ENCODE assay signal across 8 mouse cellular contexts in genomic region chr9:72661561-72661894, GRCm38 (mm10). TPM values are rescaled to one million over a fixed set of nuclear protein-coding genes. Genes with fewer than 3 reads are reported as not detected.
DNase-seq lines count a peak whose midpoint lies in the region; ATAC-seq and TF ChIP-seq lines count a peak whose summit lies in the region.

No protein-coding gene starts in this region.

- peak overlapping the region; percentile 99 to 100 for H3K27ac ChIP-seq in heart, embryonic 14.5 days (replicated peaks in 1 of 2; ENCODE audit: control insufficient read depth in 1 of 2, insufficient read depth in 1 of 2, low read depth in 2 of 2, low read length in 2 of 2)
- peak overlapping the region; percentile 99 for H3K27ac ChIP-seq in MEL (ENCODE audit: control insufficient read depth, low read depth, low read length)
- H3K27ac ChIP-seq in heart, postnatal 0 days (ENCODE audit: low read depth), result peak overlapping the region; percentile 100
- peak overlapping the region; percentile 97 for H3K27ac ChIP-seq in midbrain, embryonic 11.5 days (ENCODE audit: low read depth, low read length)

- no peak for DNase-seq in heart, adult 8-10 months (ENCODE audit: low spot score)
- DNase-seq in MEL (ENCODE audit: low read depth, low spot score), result no peak
- DNase-seq in heart, postnatal 0 days (ENCODE audit: low spot score), result no peak
- peak; percentile 97 for DNase-seq in midbrain, embryonic 11.5 days (ENCODE audit: low spot score, missing footprints)
- no peak for DNase-seq in left cerebral cortex, postnatal 25 days (ENCODE audit: low spot score in 2 of 2)
- DNase-seq in urinary bladder, postnatal 25 days (ENCODE audit: low spot score), result no peak
- no peak for DNase-seq in right cerebral cortex, postnatal 14 days

- H3K4me3 ChIP-seq in heart, embryonic 14.5 days (ENCODE audit: control insufficient read depth in 1 of 2, insufficient read depth in 1 of 2, low read depth in 1 of 2, low read length in 2 of 2), result peak overlapping the region; percentile 75 to 93
- H3K4me3 ChIP-seq in MEL (ENCODE audit: control insufficient read depth in 1 of 2, insufficient read depth in 1 of 2, low read depth in 2 of 2, low read length in 2 of 2), result peak overlapping the region; percentile 63 to 67
- peak overlapping the region; percentile 99 for H3K4me3 ChIP-seq in heart, postnatal 0 days (ENCODE audit: low read depth, low read length)
- H3K4me3 ChIP-seq in midbrain, embryonic 11.5 days (ENCODE audit: low read depth, low read length), result peak overlapping the region; percentile 99

- under 1% methylated on average over 13 of the region's 13 CpGs for WGBS in heart, embryonic 14.5 days
- WGBS in heart, postnatal 0 days, result under 1% methylated on average over 13 of the region's 13 CpGs
- under 1% methylated on average over 13 of the region's 13 CpGs for WGBS in midbrain, embryonic 11.5 days

- no peaks in the 10 kb centered on the region for H3K27me3 ChIP-seq in heart, embryonic 14.5 days (ENCODE audit: control insufficient read depth, insufficient read depth, low read length)
- no peaks in the 10 kb centered on the region for H3K27me3 ChIP-seq in MEL (ENCODE audit: control insufficient read depth in 1 of 2, insufficient read depth in 2 of 2, low read length in 2 of 2)
- no peaks in the 10 kb centered on the region for H3K27me3 ChIP-seq in heart, postnatal 0 days (ENCODE audit: control insufficient read depth, insufficient read depth, low read length)
- H3K27me3 ChIP-seq in midbrain, embryonic 11.5 days (ENCODE audit: control insufficient read depth, insufficient read depth, low read length), result no peaks in the 10 kb centered on the region

- TF ChIP-seq RAD21 in MEL (IDR thresholded peaks at IDR 0.05; ENCODE audit: low read depth, low read length), result no peak

- H3K4me2 ChIP-seq in heart, embryonic 14.5 days (ENCODE audit: low read length), result peak overlapping the region; percentile 85
- peak overlapping the region; percentile 80 for H3K4me2 ChIP-seq in heart, postnatal 0 days (ENCODE audit: low read depth, low read length)
- H3K4me2 ChIP-seq in midbrain, embryonic 11.5 days, result peak overlapping the region; percentile 87

- no peak for TF ChIP-seq EP300 in MEL (IDR thresholded peaks at IDR 0.05; ENCODE audit: low read depth in 1 of 2, low read length in 2 of 2)
- no peak; the same call in 1 of the 2 replicates for TF ChIP-seq EP300 in heart, postnatal 0 days (IDR thresholded peaks at IDR 0.05; ENCODE audit: low read depth)

- no peaks in the 10 kb centered on the region for H3K9me3 ChIP-seq in heart, embryonic 14.5 days (ENCODE audit: control insufficient read depth, low read length)
- H3K9me3 ChIP-seq in MEL (replicated peaks; ENCODE audit: insufficient read depth, low read length), result no peaks in the 10 kb centered on the region
- H3K9me3 ChIP-seq in heart, postnatal 0 days (replicated peaks; ENCODE audit: control insufficient read depth, low read length), result no peaks in the 10 kb centered on the region
- no peaks in the 10 kb centered on the region for H3K9me3 ChIP-seq in midbrain, embryonic 11.5 days (ENCODE audit: control insufficient read depth, low read length)

- intact Hi-C loops in left cerebral cortex, postnatal 25 days (cut with DNase I), result loop anchor here (5.0 kb wide), 1 partner anchor 129 kb away; the partner anchor contains the start of gene Rfx7

- H3K79me2 ChIP-seq in MEL (ENCODE audit: control insufficient read depth, insufficient read depth, low read length, poor library complexity), result peaks cover 43% of the 10 kb centered on the region

- no peak; a peak in 1 of 4 replicates for TF ChIP-seq POLR2A in MEL (IDR thresholded peaks at IDR 0.05; ENCODE audit: control insufficient read depth in 1 of 2, insufficient read depth in 1 of 2, low read depth in 1 of 2, low read length in 2 of 2, poor library complexity in 1 of 2)

- no peak for TF ChIP-seq CTCF in MEL (IDR thresholded peaks at IDR 0.05 in 2 of 3, conservative IDR thresholded peaks at IDR 0.05 in 1 of 3; ENCODE audit: control insufficient read depth in 1 of 3, insufficient read depth in 1 of 3, low read depth in 2 of 3, low read length in 3 of 3, poor library complexity in 1 of 3, severe bottlenecking in 1 of 3)
- no peak for TF ChIP-seq CTCF in heart, postnatal 0 days (IDR thresholded peaks at IDR 0.05; ENCODE audit: low read depth)

- H3K36me3 ChIP-seq in heart, embryonic 14.5 days (ENCODE audit: control insufficient read depth, insufficient read depth, low read length), result peaks cover 32% of the 10 kb centered on the region
- peaks cover 0 to 51% of the 10 kb centered on the region in 2 experiments for H3K36me3 ChIP-seq in MEL (ENCODE audit: control insufficient read depth in 1 of 2, insufficient read depth in 2 of 2, low read length in 2 of 2)
- H3K36me3 ChIP-seq in heart, postnatal 0 days (replicated peaks; ENCODE audit: control insufficient read depth, insufficient read depth, low read length), result peaks cover 17% of the 10 kb centered on the region; the same call in 1 of the 2 replicates
- peaks cover 4% of the 10 kb centered on the region; the same call in 1 of the 2 replicates for H3K36me3 ChIP-seq in midbrain, embryonic 11.5 days (ENCODE audit: control insufficient read depth, insufficient read depth, low read length)

- H3K9ac ChIP-seq in heart, embryonic 14.5 days (ENCODE audit: low read length), result peak overlapping the region; percentile 100
- H3K9ac ChIP-seq in MEL (ENCODE audit: control insufficient read depth, low read depth, low read length, poor library complexity, severe bottlenecking), result peak overlapping the region; percentile 84
- H3K9ac ChIP-seq in heart, postnatal 0 days (replicated peaks; ENCODE audit: low read depth, low read length), result peak overlapping the region; percentile 100
- H3K9ac ChIP-seq in midbrain, embryonic 11.5 days (ENCODE audit: low read length), result peak overlapping the region; percentile 100

- ATAC-seq in heart, embryonic 14.5 days (ENCODE audit: insufficient number of reproducible peaks, insufficient read depth, low FRiP score, low read depth), result no peak
- ATAC-seq in heart, postnatal 0 days (ENCODE audit: insufficient read depth, low read depth), result no peak
- peak; percentile 0; the same call in 1 of the 2 replicates for ATAC-seq in midbrain, embryonic 11.5 days (ENCODE audit: low FRiP score)

- peaks cover 4 to 25% of the 10 kb centered on the region in 2 experiments for H3K4me1 ChIP-seq in heart, embryonic 14.5 days (ENCODE audit: control insufficient read depth in 2 of 2, insufficient read depth in 2 of 2, low read length in 2 of 2)
- peaks cover 15 to 34% of the 10 kb centered on the region in 2 experiments for H3K4me1 ChIP-seq in MEL (ENCODE audit: control insufficient read depth in 1 of 2, insufficient read depth in 2 of 2, low read length in 2 of 2)
- H3K4me1 ChIP-seq in heart, postnatal 0 days (ENCODE audit: control insufficient read depth, insufficient read depth), result peaks cover 13% of the 10 kb centered on the region
- H3K4me1 ChIP-seq in midbrain, embryonic 11.5 days (ENCODE audit: control insufficient read depth, insufficient read depth, low read length), result peaks cover 33% of the 10 kb centered on the region

TF ChIP-seq in MEL, 35 proteins besides CTCF, POLR2A, EP300 and RAD21 (continues in another document):
- TF ChIP-seq MAX (IDR thresholded peaks at IDR 0.05; ENCODE audit: low read length), result no peak
- no peak for TF ChIP-seq RCOR1 (IDR thresholded peaks at IDR 0.05; ENCODE audit: low read depth, low read length)
- no peak for TF ChIP-seq ELF1 (IDR thresholded peaks at IDR 0.05; ENCODE audit: low read depth, low read length)
- TF ChIP-seq MAZ (IDR thresholded peaks at IDR 0.05; ENCODE audit: low read depth, low read length), result no peak
- peak; percentile 33 for TF ChIP-seq MYC (IDR thresholded peaks at IDR 0.05; ENCODE audit: low read depth, low read length)
- peak; percentile 23; the same call in 1 of the 2 replicates for TF ChIP-seq NELFE (IDR thresholded peaks at IDR 0.05; ENCODE audit: low read depth, low read length)
- TF ChIP-seq ZC3H11A (IDR thresholded peaks at IDR 0.05; ENCODE audit: low read depth, low read length), result no peak
- TF ChIP-seq SMC3 (IDR thresholded peaks at IDR 0.05; ENCODE audit: low read depth, low read length), result no peak
- TF ChIP-seq GABPA (IDR thresholded peaks at IDR 0.05; ENCODE audit: low read depth, low read length), result no peak
- no peak for TF ChIP-seq ETS1 (IDR thresholded peaks at IDR 0.05; ENCODE audit: low read depth, low read length)
- TF ChIP-seq GATA1 (IDR thresholded peaks at IDR 0.05; ENCODE audit: low read depth, low read length), result no peak
- no peak for TF ChIP-seq KAT2A (conservative IDR thresholded peaks at IDR 0.05; ENCODE audit: low read depth, low read length)
- TF ChIP-seq E2F4 (IDR thresholded peaks at IDR 0.05; ENCODE audit: borderline replicate concordance, low read depth, low read length), result 0 out of 2 replicates have a peak, but pooled peaks have one; percentile 36
- TF ChIP-seq USF1 (IDR thresholded peaks at IDR 0.05; ENCODE audit: low read depth, low read length), result no peak
- TF ChIP-seq UBTF (IDR thresholded peaks at IDR 0.05; ENCODE audit: borderline replicate concordance, insufficient read depth, low read depth, low read length), result no peak
- TF ChIP-seq USF2 (IDR thresholded peaks at IDR 0.05; ENCODE audit: borderline replicate concordance in 1 of 2, insufficient read depth in 1 of 2, low read depth in 1 of 2, low read length in 2 of 2), result no peak
- TF ChIP-seq CHD1 (IDR thresholded peaks at IDR 0.05; ENCODE audit: low read depth, low read length), result no peak
- 0 out of 2 replicates have a peak, but pooled peaks have one; percentile 17 for TF ChIP-seq MXI1 (IDR thresholded peaks at IDR 0.05; ENCODE audit: low read depth, low read length)
- 0 out of 2 replicates have a peak, but pooled peaks have one; percentile 26 for TF ChIP-seq HCFC1 (IDR thresholded peaks at IDR 0.05; ENCODE audit: low read depth, low read length)
- no peak for TF ChIP-seq ZNF384 (IDR thresholded peaks at IDR 0.05; ENCODE audit: low read depth, low read length)
- TF ChIP-seq NRF1 (IDR thresholded peaks at IDR 0.05; ENCODE audit: insufficient read depth, low read depth, low read length, poor library complexity, severe bottlenecking), result no peak
- no peak for TF ChIP-seq POLR2AphosphoS5 (IDR thresholded peaks at IDR 0.05; ENCODE audit: borderline replicate concordance, low read depth, low read length)

RNA-seq across cellular contexts. Expression of gene Nedd4, which starts 0.6 kb away (rescaled TPM):
- 612 and 625 TPM in 2 replicates for polyA plus RNA-seq in heart, embryonic 14.5 days (2014; fragmentation: Nextera tagmentation; extraction: Ambion mirVana)
- total RNA-seq in heart, adult 8-10 months (2022), result 100 to 1,000 TPM; 344 to 366 (median 354) TPM
- total RNA-seq in MEL (2012; rRNA removed), result 167 and 175 TPM in 2 replicates
- polyA plus RNA-seq in MEL (2012; ENCODE audit: insufficient read depth in 1 of 2, insufficient read length in 2 of 2, low read depth in 1 of 2, low replicate concordance in 2 of 2, missing spikeins in 1 of 2), result 100 to 1,000 TPM; 216 to 583 TPM
- total RNA-seq in heart, postnatal 0 days (2014; rRNA removed; ENCODE audit: low replicate concordance), result 444 and 493 TPM in 2 replicates
- 294 and 303 TPM in 2 replicates for polyA plus RNA-seq in heart, postnatal 0 days (2015; fragmentation: Nextera tagmentation; extraction: Ambion mirVana)
- polyA plus RNA-seq in midbrain, embryonic 11.5 days (2014; fragmentation: Nextera tagmentation; extraction: Ambion mirVana), result 812 and 869 TPM in 2 replicates
- 100 to 1,000 TPM; 275 to 288 TPM for total RNA-seq in left cerebral cortex, postnatal 25 days (2021)
